Mouse (Mus musculus): Measurements from ENCODE around the gene Gtsf1l. TPM values are rescaled to one million over a fixed set of nuclear protein-coding genes. Genes with fewer than 3 reads are reported as not detected.

Gene Gtsf1l
- polyA plus RNA-seq, 1 experiment from 2014 or later = not detected

DNA sequence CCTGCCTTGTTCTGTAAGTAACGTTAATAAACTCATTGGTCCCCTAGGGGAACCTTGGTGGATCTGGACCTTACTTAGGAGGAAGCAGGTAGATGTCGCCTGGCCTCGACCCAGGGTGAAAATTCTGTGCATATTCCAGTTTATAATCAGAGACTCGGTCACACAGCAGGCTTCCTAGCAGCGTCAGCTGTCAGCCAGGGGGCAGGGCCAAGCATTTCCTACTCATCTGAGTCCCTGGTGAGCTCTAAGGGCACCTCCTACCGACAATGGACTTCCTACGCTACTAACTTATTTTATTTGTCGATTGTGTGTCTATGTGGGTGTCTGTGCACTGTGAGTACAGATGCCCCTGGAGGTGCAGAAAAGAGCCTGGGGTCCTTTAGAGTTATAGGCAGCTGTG is 12.3 kb upstream of the Gtsf1l start:
- no peak overlapping the region for H3K4me2 ChIP-seq (ENCODE audit: low read depth, low read length)
- H3K4me1 ChIP-seq (ENCODE audit: control insufficient read depth, insufficient read depth, low read length) = no peaks in the 10 kb centered on the region
- H3K9me3 ChIP-seq (ENCODE audit: control insufficient read depth, low read length) = no peaks in the 10 kb centered on the region
- H3K36me3 ChIP-seq (ENCODE audit: control insufficient read depth, insufficient read depth, low read length) = no peaks in the 10 kb centered on the region
- H3K27ac ChIP-seq (ENCODE audit: low read depth, low read length) = 0 out of 2 replicates have a peak overlapping the region, but pooled peaks have one; percentile 29
- 50% methylated on average over 8 of the region's 8 CpGs for WGBS
- H3K4me3 ChIP-seq (ENCODE audit: low read depth, low read length) = no peak overlapping the region
- H3K9ac ChIP-seq (replicated peaks; ENCODE audit: low read depth, low read length) = no peak overlapping the region
- ATAC-seq (ENCODE audit: low read depth) = no peak
- H3K27me3 ChIP-seq (ENCODE audit: control insufficient read depth, insufficient read depth, low read length) = peaks cover 3% of the 10 kb centered on the region; the same call in 1 of the 2 replicates

DNA sequence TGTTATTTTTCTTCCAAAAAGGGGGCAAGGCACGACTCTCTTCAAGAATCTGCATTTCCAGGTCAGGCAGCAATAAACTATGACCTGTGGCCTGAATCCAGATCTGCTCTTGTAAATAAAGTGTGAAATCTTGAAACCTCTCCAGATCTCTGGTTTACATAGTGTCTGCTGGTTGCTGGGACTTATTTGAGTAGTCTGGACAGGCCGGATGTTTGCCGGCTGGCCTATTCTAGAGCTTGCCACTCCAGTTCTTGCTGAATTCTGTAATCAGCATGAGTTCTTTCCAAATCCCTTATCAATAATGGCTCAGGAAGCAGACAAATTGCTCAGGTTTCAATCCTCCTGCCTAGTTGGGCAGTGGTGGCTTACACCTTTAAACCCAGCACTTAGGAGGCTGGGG is 8.1 kb upstream of the Gtsf1l start:
- Histone ChIP-seq H3K4me2 (ENCODE audit: low read depth, low read length) (no peak overlapping the region), H3K4me1 (ENCODE audit: control insufficient read depth, insufficient read depth, low read length) (no peaks in the 10 kb centered on the region), H3K9ac (replicated peaks; ENCODE audit: low read depth, low read length) (no peak overlapping the region), H3K27ac (ENCODE audit: low read depth, low read length) (no peak overlapping the region), H3K9me3 (ENCODE audit: control insufficient read depth, low read length) (no peaks in the 10 kb centered on the region), H3K4me3 (ENCODE audit: low read depth, low read length) (no peak overlapping the region), H3K36me3 (ENCODE audit: control insufficient read depth, insufficient read depth, low read length) (no peaks in the 10 kb centered on the region), H3K27me3 (ENCODE audit: control insufficient read depth, insufficient read depth, low read length) (no peaks in the 10 kb centered on the region)
- 66% methylated on average over 3 of the region's 3 CpGs for WGBS
- no peak for ATAC-seq (ENCODE audit: low read depth)

DNA sequence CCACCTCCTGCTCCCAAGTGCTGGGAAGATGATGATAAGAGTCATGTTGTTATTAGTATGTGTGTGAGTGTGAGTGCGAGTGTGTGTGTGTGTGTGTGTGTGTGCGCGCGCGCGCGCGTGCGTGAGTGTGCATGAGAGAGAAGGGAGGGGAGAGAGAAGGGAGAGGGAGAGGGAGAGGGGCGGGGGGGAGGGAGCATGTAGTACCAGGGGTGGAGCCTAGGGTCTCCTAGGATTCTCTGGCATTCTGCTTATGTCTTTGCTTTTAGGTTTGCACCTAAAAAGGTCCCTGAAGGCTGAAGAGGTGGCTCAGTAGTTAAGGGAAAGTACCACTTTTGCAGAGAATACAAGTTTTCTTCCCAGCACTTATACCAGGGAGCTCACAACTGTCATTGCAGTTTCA is 7.3 kb upstream of the Gtsf1l start:
- H3K9ac ChIP-seq (replicated peaks; ENCODE audit: low read depth, low read length) = no peak overlapping the region
- H3K36me3 ChIP-seq (ENCODE audit: control insufficient read depth, insufficient read depth, low read length) = no peaks in the 10 kb centered on the region
- H3K4me3 ChIP-seq (ENCODE audit: low read depth, low read length) = no peak overlapping the region
- no peaks in the 10 kb centered on the region for H3K27me3 ChIP-seq (ENCODE audit: control insufficient read depth, insufficient read depth, low read length)
- no peak overlapping the region for H3K27ac ChIP-seq (ENCODE audit: low read depth, low read length)
- whole genome bisulfite sequencing = 94% methylated on average over 10 of the region's 10 CpGs
- no peaks in the 10 kb centered on the region for H3K9me3 ChIP-seq (ENCODE audit: control insufficient read depth, low read length)
- ATAC-seq (ENCODE audit: low read depth) = no peak
- H3K4me2 ChIP-seq (ENCODE audit: low read depth, low read length) = no peak overlapping the region
- no peaks in the 10 kb centered on the region for H3K4me1 ChIP-seq (ENCODE audit: control insufficient read depth, insufficient read depth, low read length)

DNA sequence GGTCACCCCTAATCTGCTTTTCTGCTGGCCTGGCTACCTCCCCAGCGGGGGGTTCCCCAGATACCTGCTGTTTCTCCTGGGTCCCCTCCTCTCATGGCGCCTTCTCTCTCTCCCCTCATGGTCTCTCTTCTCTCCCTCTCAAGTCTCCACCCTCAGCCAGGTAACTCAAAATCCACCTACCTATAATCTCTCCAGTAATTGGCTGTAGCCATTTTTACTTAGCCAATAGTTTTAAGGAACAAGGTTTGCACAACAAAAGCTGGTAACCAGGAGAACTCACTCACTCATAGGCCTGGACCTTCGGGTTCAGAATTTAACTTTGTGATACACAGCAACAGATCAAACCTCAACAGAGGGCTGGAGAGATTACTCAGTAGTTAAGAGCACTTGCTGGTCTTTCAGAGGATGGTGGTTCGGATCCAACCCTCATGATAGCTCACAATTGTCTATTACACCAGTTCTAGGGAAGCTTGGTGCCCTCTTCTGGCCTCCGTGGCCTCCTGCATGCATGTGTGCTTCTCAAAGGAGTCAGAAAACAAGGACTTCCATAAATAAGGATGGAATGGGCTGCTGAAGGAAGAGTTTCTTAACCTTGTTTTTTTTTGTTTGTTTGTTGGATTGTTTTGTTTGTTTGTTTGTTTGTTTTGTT is 1.9 kb upstream of the Gtsf1l start:
- H3K4me2 ChIP-seq (ENCODE audit: low read depth, low read length) = no peak overlapping the region
- no peak overlapping the region for H3K27ac ChIP-seq (ENCODE audit: low read depth, low read length)
- no peaks in the 10 kb centered on the region for H3K36me3 ChIP-seq (ENCODE audit: control insufficient read depth, insufficient read depth, low read length)
- ATAC-seq (ENCODE audit: low read depth) = no peak
- H3K27me3 ChIP-seq (ENCODE audit: control insufficient read depth, insufficient read depth, low read length) = no peaks in the 10 kb centered on the region
- no peaks in the 10 kb centered on the region for H3K9me3 ChIP-seq (ENCODE audit: control insufficient read depth, low read length)
- WGBS = 70% methylated on average over 5 of the region's 5 CpGs
- no peaks in the 10 kb centered on the region for H3K4me1 ChIP-seq (ENCODE audit: control insufficient read depth, insufficient read depth, low read length)
- no peak overlapping the region for H3K9ac ChIP-seq (replicated peaks; ENCODE audit: low read depth, low read length)
- H3K4me3 ChIP-seq (ENCODE audit: low read depth, low read length) = no peak overlapping the region

DNA sequence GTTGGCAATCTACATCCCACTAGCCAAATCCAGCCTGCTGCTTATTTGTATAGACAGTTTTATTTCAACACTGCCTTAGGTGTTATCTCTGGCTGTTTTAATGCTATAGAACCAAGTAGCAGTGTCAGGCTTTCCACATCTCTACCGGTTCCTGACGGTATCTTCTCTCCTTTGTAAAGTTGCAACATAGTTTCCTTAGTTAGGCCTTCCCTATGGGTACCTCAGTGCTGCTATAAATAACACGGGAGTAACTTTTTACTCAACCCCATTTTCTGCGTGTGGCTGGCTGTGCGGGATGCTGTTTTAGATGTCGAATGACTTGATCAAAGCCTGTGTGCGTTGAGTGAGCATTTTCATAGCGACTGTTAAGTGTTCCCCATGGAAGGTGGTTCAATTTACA is 1.1 kb downstream of the Gtsf1l start:
- H3K4me3 ChIP-seq (ENCODE audit: low read depth, low read length) = no peak overlapping the region
- H3K36me3 ChIP-seq (ENCODE audit: control insufficient read depth, insufficient read depth, low read length) = no peaks in the 10 kb centered on the region
- no peak for ATAC-seq (ENCODE audit: low read depth)
- H3K9me3 ChIP-seq (ENCODE audit: control insufficient read depth, low read length) = no peaks in the 10 kb centered on the region
- H3K27me3 ChIP-seq (ENCODE audit: control insufficient read depth, insufficient read depth, low read length) = no peaks in the 10 kb centered on the region
- H3K4me1 ChIP-seq (ENCODE audit: control insufficient read depth, insufficient read depth, low read length) = no peaks in the 10 kb centered on the region
- H3K9ac ChIP-seq (replicated peaks; ENCODE audit: low read depth, low read length) = no peak overlapping the region
- WGBS = 79% methylated on average over 8 of the region's 8 CpGs
- H3K27ac ChIP-seq (ENCODE audit: low read depth, low read length) = no peak overlapping the region
- no peak overlapping the region for H3K4me2 ChIP-seq (ENCODE audit: low read depth, low read length)

DNA sequence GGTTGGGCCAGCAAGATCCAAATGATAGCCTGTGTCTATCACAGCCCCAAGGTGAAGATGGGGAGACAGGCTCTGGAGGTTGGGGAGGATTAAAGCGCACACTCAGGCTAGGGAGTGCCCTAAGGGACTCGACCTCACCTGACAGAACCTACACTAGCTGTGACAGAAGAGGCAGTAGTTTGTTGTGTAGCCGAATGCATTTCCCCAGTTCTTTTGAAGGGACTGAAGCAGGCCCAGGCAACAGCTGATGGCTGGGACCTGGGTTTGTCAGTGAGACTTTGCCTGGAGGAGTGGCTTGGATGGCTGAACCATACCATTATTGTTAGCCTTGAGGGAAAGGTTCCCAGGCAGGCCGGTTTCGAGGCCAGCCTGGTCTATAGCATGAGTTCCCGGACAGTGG is 2.6 kb downstream of the Gtsf1l start:
- Histone ChIP-seq H3K9ac (replicated peaks; ENCODE audit: low read depth, low read length) (no peak overlapping the region), H3K9me3 (ENCODE audit: control insufficient read depth, low read length) (no peaks in the 10 kb centered on the region), H3K27ac (ENCODE audit: low read depth, low read length) (no peak overlapping the region), H3K27me3 (ENCODE audit: control insufficient read depth, insufficient read depth, low read length) (no peaks in the 10 kb centered on the region), H3K4me2 (ENCODE audit: low read depth, low read length) (no peak overlapping the region), H3K4me1 (ENCODE audit: control insufficient read depth, insufficient read depth, low read length) (no peaks in the 10 kb centered on the region), H3K36me3 (ENCODE audit: control insufficient read depth, insufficient read depth, low read length) (no peaks in the 10 kb centered on the region), H3K4me3 (ENCODE audit: low read depth, low read length) (no peak overlapping the region)
- WGBS = 90% methylated on average over 6 of the region's 6 CpGs
- ATAC-seq (ENCODE audit: low read depth) = no peak

DNA sequence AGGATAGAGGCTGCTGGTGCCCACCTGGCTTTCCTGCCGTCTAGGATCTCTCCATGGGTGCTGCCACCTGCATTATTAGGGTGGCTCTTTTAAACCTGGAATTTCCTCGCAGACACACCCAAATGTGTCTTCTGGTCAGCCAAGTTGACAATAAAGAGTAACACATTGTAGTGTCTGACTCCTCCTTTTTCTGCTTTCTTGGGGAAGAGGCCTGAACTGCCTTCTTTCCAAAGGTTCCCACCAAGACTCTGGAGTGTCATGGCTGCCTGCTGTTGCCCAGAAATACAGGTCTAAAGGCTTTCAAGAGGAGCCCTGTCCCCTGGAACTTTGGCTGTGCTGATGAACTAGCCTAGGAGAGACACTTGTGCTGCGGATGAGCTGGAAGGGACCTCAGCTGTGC is 3.1 kb downstream of the Gtsf1l start:
- WGBS = 94% methylated on average over 3 of the region's 3 CpGs
- no peaks in the 10 kb centered on the region for H3K9me3 ChIP-seq (ENCODE audit: control insufficient read depth, low read length)
- H3K27me3 ChIP-seq (ENCODE audit: control insufficient read depth, insufficient read depth, low read length) = no peaks in the 10 kb centered on the region
- no peak for ATAC-seq (ENCODE audit: low read depth)
- no peaks in the 10 kb centered on the region for H3K36me3 ChIP-seq (ENCODE audit: control insufficient read depth, insufficient read depth, low read length)
- H3K9ac ChIP-seq (replicated peaks; ENCODE audit: low read depth, low read length) = no peak overlapping the region
- H3K27ac ChIP-seq (ENCODE audit: low read depth, low read length) = no peak overlapping the region
- H3K4me3 ChIP-seq (ENCODE audit: low read depth, low read length) = no peak overlapping the region
- no peaks in the 10 kb centered on the region for H3K4me1 ChIP-seq (ENCODE audit: control insufficient read depth, insufficient read depth, low read length)
- H3K4me2 ChIP-seq (ENCODE audit: low read depth, low read length) = no peak overlapping the region

DNA sequence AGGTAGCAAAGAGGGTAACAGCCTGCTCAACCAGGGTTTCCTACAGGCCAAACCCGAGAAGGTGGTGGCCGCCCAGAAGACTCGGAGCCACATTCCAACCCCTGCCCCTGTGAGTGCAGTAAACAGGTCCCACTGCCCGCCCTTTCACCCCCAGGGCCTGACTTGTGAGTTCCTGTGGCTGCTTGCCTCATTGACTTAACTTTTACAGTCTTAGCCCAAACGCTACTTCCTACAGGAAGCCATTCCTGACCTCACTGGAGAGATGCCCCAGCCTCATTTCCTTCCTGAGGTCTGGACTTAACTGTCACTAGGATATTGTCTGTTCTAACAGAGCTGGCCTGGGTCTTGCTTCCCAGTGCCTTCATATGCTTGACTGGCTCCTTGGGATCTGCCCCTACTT is 5.1 kb downstream of the Gtsf1l start:
- no peak overlapping the region for H3K4me3 ChIP-seq (ENCODE audit: low read depth, low read length)
- H3K9ac ChIP-seq (replicated peaks; ENCODE audit: low read depth, low read length) = no peak overlapping the region
- H3K9me3 ChIP-seq (ENCODE audit: control insufficient read depth, low read length) = no peaks in the 10 kb centered on the region
- WGBS = 84% methylated on average over 5 of the region's 5 CpGs
- no peaks in the 10 kb centered on the region for H3K27me3 ChIP-seq (ENCODE audit: control insufficient read depth, insufficient read depth, low read length)
- H3K4me2 ChIP-seq (ENCODE audit: low read depth, low read length) = no peak overlapping the region
- ATAC-seq (ENCODE audit: low read depth) = no peak
- H3K36me3 ChIP-seq (ENCODE audit: control insufficient read depth, insufficient read depth, low read length) = no peaks in the 10 kb centered on the region
- no peak overlapping the region for H3K27ac ChIP-seq (ENCODE audit: low read depth, low read length)
- H3K4me1 ChIP-seq (ENCODE audit: control insufficient read depth, insufficient read depth, low read length) = no peaks in the 10 kb centered on the region

DNA sequence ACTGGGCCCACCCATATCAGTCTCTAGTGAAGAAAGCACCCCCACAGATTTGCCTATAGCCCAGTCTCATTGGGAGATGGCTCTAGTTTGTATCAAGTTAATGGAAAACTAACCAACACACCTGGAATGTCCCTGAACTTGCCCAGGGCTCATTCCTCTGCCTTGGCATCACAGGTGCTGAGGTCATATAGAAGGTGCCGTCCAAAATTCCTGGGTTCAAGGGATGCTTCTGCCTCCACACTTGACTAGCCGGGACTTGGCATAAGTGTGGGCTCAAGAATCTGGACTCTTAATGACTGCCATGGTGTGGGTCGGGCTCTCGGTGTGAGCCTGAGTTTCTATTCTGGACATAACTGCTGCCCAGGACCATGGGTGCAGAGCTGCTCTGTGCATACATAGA is 8.6 kb downstream of the Gtsf1l start:
- no peaks in the 10 kb centered on the region for H3K9me3 ChIP-seq (ENCODE audit: control insufficient read depth, low read length)
- H3K27me3 ChIP-seq (ENCODE audit: control insufficient read depth, insufficient read depth, low read length) = no peaks in the 10 kb centered on the region
- H3K4me2 ChIP-seq (ENCODE audit: low read depth, low read length) = no peak overlapping the region
- WGBS = 96% methylated on average over 4 of the region's 4 CpGs
- H3K36me3 ChIP-seq (ENCODE audit: control insufficient read depth, insufficient read depth, low read length) = no peaks in the 10 kb centered on the region
- H3K4me1 ChIP-seq (ENCODE audit: control insufficient read depth, insufficient read depth, low read length) = no peaks in the 10 kb centered on the region
- H3K9ac ChIP-seq (replicated peaks; ENCODE audit: low read depth, low read length) = no peak overlapping the region
- no peak for ATAC-seq (ENCODE audit: low read depth)
- no peak overlapping the region for H3K27ac ChIP-seq (ENCODE audit: low read depth, low read length)
- no peak overlapping the region for H3K4me3 ChIP-seq (ENCODE audit: low read depth, low read length)
